Mouse (Mus musculus): ENCODE data around the gene Gm20721. TPM values are rescaled to one million over a fixed set of nuclear protein-coding genes. Genes with fewer than 3 reads are reported as not detected.
"Not testable (repeated sequence)": the region's sequence is repeated elsewhere in the genome, so short reads cannot be mapped to it uniquely, and the experiment has no call there.

Gm20721 gene
- total RNA-seq, 2 experiments from 2014 or later: 3.5 to 4.2 TPM

DNA sequence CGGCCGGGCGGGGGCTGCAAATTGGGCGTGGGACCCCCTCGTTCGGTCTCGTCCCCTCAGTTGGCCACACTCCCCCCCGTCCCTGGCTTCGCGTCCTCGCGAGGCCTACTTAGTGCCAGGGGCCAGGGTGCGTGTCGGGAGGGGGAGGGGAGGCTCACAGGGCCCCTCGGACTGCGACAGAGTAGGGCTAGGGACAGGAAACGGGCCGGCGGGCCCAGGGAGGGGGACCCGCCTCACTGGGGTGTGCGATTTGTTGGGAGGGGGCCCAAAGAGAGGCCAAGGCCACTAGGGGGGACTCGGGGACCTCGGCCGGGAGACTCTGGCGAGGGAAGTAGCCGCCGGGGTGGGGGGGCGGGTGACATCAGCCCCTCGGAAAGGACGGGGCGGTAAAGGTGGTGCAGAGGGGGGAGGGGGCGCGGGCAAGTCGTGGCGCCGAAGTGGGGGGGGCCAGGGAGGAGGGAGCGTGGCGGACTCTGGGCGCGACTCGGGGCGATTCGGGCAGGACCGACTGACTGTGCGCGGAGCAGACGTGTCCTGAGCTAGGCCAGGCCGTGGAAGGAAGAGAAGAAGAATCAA, 15.8 kb downstream of the Gm20721 start:
- DNase-seq: peak; percentile 81

DNA sequence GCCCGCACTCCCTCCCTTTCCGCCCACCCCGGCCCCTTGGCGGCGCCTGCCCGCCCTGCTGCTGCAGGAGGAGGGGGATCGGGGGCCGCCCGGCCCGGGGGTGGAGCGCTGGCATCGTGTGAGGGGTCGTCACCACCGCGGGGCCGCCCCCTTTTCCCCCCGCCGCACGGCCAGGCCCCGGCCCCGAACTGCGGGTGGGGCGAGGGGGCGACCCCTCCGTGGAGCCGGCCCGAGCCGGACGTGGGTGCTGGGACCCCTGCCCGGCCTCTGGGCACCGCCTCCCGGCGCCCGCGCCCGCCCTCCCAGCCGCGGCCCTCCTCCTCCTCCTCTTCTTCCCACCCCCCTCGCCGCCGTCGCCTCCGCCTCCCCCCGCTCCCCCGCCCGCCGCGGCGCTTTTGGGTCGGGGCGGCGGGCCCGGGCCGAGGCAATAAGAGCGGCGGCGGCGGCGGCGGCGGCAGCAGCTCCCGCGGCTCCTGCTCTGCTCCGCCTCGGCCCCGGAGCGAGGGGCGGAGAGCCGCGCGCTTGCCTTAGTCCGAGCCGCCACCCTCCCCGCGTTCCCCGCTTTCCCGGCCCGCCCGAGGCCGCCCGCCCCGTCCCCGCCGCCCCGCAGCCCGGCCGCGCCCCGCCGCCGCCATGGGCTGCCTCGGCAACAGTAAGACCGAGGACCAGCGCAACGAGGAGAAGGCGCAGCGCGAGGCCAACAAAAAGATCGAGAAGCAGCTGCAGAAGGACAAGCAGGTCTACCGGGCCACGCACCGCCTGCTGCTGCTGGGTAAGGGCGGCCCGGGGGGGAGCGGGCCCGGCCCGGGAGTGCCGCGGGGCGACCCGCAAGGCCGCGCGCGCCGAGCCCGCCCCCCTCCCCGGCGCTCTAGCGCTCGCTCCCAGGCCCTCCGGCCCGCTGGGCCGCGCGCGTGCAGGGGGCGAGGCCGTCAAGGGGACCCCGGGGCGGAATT, 16.6 kb downstream of the Gm20721 start:
- peak; percentile 90 for DNase-seq

DNA sequence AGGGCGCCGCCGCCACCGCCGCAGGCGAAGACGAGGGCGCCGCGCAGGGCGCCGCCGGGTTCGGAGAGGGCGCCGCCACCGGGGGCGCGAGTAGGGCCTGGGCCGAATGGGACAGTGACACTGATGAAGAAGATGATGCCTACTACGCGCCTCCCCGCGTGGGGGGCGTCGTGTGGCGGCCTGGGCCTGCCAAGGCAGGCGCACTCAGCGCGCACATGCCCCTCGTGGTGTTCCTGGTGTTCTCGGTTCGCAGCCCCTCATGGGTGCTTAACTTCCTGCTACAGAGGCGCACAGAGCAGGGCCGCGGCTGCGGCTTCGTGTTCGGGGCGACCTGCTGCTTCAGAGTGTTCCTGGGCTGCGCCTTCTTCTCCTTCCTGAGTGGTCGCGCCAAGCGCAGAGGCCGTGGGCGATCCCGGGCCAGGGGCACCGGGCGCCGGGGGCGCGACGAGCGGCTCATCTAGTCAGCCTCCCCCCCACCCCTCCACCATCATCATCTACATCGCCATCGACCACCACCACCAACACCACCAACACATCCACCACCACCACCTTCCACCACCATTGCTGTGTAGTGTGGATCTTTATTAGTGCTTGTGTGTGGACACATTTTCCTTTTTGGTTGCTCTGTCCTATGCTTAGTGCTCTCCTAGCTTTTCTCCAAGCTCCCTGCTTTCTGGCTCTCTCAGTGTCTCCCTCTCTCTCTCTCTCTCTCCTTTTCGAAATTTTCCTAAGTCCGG, 17.4 kb downstream of the Gm20721 start:
- DNase-seq: no peak

DNA sequence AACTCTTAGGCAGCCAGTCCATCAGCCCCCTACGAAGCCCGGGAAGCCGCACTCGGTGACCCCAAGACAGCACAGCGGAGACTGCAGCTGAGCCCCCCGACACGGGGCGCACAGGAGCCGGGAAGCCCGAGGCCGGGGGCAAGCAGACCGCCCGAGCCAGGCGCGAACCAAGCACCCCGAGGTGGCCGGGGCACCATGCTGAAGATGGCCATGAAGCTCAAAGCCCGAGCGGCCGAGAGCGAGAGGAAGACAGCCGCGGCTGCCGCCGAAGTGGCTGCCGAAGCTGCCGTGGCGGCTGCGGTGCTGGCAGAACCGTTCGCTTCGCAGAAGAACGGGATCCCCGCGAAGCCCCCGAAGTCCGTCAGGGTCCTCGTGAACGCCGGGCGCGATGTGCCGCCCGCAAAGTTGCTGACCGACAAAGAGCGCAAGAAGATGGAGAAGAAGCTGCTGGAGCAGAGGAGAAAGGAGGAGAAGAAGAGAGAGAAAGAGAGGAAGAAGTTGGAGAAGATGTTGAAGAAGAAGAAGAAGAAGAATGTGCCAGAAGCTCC, 18.1 kb downstream of the Gm20721 start:
- DNase-seq: no peak

DNA sequence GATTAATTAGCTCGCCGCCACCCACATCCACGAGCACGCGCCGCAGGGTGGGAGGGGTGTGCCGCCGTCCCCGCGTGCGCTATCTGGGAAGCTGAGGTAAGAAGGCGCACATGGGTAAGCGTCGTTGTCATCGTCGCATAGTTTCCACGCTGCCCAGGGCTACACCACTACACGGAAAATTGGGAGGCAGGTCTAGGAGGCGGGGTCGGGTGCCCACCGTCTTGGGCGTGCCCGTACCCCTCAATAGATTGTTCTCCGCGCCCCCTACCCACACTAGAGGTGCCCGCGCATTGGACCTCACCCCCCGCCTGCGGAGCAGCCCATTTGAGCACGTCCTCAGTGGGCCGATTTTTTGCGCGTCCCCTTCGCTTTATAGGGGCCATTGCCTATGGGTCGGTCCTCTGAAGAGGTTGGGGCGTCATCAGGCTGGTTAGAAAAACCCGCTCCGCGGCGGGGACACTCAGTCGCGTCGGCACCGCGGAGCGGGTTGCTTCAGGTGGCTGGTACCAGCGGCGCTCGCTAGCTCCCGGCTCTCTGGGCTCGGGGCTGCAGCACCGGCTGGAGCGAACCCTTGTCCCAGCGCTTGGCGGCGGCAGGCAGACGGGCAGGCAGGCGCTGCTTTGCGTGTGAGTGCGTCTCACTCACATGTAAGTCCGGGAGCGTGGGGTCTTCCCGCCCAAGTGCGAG, 19.1 kb downstream of the Gm20721 start:
- peak; percentile 57 for DNase-seq

DNA sequence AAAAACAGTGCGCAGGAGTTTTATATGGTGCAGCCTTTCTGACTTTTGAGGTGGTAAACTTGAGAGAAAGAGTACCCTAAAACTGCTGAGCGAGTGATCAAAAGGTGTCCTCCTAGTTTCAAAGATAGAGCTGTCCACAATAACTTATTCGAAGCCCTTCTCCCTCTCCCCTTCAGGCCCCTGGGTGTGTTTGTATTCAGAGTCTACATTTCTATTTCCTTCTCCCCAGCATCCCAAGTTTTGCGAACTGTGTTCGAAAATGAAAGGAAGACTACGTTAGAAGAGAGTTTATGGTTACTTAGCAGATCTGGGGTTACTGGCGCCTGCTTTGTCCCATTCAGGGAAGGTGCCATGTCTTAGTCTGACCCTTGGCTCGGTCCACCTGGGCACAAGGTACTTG, 20.0 kb downstream of the Gm20721 start:
- DNase-seq: no peak

DNA sequence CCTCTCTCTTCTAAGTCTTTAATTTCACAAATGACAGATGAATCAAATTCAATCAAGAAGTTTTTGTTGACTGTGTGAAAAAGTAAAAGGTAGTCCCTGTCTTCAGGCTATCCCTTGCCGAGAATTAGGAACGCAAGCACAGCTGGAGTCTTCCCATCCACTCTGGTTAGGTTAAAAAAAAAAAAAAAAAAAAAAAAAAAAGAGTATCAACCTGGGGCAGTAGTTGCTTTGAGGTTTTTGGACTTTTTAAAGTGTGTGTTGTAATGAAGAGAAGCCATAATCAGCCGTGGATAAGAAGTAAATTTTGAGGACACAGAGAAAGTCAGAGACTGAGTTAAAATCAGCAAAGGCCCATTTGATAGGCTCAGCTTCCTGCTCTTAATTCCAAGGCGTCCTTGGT, 20.5 kb downstream of the Gm20721 start:
- no peak for DNase-seq

DNA sequence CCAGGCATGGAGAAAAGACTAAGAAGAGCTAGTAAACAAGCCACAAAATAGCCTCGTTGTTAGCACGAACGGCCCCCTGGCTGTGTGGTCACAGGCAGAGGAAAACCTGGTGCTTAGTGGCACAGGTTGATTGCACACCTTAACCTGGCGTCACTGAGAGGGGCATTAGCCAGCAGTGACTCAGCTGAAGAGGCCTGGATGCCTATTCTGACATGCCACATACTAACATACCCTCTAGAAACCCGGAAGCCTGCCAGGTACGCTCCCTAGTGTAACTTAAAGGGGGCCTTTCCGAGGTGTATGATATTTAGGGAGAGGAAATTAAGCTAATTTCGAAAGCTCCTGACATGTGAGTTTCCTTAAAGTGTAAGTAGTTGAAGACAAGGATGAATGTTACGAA, 29.9 kb downstream of the Gm20721 start:
- no peak for DNase-seq

DNA sequence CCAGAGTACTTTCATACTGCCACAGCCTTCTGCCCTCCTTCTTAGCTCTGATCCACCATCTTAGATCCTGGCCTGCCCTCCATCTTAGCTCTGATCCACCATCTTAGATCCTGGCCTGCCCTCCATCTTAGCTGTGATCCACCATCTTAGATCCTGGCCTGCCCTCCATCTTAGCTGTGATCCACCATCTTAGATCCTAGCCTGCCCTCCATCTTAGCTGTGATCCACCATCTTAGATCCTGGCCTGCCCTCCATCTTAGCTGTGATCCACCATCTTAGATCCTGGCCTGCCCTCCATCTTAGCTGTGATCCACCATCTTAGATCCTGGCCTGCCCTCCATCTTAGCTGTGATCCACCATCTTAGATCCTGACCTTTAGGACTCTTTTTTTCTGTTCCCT, 31.1 kb downstream of the Gm20721 start:
- not testable (repeated sequence) for DNase-seq

DNA sequence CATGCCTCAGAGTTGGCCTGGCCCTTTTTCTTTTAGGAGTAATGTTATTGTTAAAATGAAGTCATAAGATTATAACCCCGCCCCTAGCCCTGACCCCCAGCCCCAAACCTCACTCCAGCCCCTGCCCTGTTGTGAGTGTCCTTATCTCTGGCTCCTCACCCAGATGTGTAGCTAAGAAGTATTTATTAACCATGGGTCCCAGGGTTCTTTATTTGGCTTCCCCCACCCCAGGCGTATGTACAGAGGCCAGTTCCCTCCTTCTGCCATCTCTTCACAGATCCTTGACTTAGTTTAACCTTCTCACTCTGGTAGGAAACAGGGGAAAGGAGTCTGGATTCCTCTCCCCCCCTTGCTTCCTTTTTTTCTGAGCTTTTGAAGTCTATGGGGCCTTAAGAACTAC, 33.9 kb downstream of the Gm20721 start:
- DNase-seq: no peak

DNA sequence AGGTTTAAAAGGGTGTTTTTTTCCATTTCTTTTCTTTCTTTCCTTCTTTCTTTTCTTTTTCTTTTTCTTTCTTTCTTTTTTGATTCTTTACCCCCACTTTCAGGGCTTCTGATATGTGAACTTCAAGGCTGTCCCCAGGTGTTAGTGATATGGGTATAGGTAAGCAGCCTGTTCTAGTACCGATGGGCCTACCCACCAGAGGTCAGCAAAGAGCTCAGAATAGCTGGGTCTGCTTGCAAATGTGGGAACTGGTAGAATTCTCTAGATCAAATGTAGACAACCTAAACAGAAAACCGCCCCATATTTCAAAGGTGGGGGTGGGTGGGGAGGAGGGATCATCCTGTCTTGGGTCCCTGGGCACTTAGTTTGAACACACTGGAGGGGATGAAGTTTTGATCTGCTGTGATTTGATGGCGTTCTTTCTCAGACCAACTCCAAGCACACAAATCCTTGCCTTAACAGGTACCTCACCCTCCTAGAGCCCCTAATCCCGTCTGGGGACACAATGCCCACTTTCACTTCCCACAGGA, 34.3 kb downstream of the Gm20721 start:
- peak; percentile 70 for DNase-seq

DNA sequence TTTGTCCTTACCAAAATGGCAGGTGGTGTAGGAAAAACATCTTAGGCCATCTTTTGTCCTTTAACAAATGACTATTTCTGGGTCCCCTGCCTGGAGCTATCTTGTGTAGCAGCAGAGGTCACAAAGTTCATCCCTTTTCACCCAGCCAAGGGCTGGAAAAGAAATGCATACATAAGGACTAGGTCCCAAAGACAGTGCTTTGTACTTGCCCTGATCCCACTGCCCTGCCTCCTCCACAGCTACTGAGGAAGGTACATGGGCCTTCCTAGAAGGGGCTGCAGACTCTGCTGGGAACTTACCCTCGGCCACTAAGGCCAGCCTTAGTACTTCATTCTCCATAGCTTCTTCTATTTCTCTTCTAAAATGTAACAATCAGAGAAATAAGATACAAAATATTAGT, 34.9 kb downstream of the Gm20721 start:
- DNase-seq: no peak

DNA sequence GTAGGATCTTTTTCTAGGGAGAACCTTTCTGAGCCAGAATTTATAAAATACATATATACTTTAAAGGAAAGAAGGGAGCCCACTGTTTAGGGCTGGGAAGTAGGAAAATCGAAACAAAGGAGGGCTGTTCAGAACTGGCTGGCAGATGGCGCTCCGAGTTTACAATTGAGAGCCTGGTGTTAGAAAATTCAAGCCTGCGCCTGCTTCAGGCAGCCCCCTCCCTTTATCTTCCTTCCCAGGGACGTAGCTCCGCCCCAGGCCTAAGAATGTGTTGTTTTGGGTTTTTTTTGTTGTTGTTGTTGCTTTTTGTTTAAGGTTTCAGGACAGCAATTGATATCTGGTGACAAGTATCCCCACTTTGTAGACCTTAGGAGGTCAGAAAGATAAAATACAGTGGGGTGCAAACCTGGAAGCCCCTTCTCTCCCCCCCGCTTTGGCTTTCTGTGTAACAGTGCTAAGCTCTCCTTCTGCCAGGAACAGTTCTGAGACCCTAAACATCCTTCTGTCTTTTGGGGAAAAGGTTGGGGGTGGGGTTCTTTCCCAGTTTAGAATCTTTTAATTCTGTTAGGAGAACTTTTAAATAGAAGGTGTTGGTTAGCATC, 35.5 kb downstream of the Gm20721 start:
- peak; percentile 46 for DNase-seq

DNA sequence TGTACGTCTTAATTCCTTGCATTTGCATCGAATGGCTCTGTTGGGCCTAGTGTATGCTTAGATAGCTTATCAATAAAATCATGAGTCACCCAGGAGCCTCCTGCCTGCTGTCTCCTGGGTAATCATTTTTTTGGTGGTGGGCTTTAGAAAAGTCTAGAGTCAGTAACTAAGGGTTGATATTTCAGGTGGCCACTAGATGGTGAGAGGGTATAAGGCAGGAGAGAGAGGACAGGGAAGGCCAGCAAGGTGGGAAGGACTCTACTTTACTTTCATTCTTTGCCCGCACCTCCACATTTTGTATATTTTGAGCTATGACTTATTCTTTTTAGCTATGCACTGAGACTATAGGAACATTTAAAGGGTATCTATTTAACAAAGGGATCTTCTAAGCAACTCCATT, 38.6 kb downstream of the Gm20721 start:
- DNase-seq: no peak

DNA sequence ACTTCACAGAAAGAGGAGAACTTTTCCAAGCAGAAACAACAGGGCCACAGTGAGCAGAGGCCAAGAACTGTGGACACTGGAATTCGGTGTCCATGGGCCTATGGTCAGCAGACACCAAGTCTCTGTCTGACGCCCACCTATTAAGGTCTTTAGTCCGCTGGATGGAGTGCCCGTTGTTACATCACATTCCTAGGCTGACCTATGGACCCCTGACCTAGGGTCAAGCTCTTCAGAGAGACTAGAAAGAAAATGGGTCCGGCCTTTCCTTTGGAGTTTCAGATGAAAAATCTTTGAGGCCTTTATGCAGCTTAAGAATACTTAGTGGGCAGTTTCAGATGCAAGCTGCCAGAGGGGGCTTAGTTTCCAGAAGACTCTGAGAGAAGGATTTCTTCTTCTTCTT, 40.9 kb downstream of the Gm20721 start:
- DNase-seq: no peak

DNA sequence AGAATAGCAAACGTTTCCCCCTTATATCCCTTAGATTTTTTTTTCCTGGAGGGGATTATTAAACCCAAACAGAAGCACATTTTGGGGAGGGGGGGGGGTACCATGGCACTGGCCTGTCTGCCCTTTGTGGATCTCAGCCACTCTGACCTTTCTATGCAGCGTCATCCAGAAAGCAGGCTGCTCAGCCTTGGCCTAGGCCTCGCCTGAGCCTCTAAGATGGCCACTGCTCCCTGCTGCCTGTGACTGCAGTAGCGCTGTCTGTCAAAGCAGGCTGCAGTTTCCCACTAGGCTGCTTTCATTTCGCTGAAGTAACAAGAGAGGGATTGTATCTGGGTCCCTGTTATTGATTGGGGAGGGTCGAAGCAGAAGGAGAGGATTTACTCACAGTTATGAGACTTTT, 44.0 kb downstream of the Gm20721 start:
- DNase-seq: no peak

DNA sequence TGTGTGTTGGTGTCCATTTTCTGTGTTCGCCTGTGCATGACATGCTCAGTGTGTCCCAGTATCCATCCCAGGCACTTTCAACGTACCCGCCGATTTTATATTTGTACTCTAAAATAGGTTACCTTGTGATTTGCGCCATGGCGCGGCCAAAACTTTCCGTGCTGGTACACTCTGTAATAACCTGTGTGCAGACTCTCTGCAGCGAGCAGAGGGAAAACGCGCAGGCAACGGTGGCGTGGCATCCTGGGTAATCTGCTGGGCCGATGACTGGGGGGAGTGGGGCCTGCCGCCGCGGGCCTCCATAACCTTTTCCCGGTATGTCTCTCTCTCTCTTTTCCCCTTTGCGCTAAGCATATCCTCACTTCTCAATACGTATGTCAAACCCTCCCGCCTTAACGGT, 45.8 kb downstream of the Gm20721 start:
- no peak for DNase-seq

DNA sequence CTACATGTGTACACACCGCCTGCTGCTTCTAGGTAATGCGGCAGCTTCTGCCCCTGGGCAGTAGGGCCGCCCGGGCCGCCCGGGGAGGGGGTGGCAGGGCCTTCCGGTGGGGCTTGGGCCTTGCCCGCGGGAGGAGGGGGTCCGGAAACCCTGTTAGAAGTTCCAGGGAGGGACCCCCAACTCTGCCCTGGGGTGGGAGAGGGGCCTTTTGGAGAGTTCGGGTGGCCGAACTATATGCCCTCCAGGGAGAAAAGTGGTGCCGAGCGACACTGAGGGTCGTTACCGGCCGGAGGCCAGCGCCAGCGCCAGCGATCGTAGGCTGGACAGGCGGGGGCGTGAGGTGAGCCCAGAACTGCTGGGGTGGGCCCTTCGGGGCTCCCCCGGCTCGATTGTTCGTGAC, 46.3 kb downstream of the Gm20721 start:
- no peak for DNase-seq

DNA sequence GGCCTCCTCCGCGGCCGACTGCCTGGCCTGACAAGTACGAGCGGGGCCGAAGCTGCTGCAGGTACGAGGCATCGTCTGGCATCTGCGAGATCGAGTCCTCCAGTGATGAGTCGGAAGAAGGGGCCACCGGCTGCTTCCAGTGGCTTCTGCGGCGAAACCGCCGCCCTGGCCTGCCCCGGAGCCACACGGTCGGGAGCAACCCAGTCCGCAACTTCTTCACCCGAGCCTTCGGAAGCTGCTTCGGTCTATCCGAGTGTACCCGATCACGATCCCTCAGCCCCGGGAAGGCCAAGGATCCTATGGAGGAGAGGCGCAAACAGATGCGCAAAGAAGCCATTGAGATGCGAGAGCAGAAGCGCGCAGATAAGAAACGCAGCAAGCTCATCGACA, 46.7 kb downstream of the Gm20721 start:
- no peak for DNase-seq

DNA sequence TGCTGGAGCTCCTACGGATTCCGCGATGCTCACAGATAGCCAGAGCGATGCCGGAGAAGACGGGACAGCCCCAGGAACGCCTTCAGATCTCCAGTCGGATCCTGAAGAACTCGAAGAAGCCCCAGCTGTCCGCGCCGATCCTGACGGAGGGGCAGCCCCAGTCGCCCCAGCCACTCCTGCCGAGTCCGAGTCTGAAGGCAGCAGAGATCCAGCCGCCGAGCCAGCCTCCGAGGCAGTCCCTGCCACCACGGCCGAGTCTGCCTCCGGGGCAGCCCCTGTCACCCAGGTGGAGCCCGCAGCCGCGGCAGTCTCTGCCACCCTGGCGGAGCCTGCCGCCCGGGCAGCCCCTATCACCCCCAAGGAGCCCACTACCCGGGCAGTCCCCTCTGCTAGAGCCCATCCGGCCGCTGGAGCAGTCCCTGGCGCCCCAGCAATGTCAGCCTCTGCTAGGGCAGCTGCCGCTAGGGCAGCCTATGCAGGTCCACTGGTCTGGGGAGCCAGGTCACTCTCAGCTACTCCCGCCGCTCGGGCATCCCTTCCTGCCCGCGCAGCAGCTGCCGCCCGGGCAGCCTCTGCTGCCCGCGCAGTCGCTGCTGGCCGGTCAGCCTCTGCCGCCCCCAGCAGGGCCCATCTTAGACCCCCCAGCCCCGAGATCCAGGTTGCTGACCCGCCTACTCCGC, 47.3 kb downstream of the Gm20721 start:
- no peak for DNase-seq

DNA sequence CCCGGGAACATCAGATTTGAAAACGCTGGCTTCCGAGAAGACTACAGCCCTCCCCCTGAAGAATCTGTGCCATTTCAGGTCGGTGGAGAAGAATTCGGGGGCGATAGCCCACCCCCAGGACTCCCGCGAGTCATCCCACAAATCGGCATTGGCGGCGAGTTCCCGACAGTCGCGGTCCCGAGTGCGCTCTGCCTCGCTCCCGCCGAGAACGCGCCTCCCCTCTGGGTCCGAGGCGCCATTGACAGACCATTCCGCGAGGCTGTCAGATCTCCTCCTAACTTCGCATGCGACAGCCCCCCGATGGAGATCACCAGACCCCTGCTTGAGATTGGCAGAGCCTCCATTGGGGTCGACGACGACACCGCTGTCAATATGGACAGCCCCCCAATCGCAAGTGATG, 48.0 kb downstream of the Gm20721 start:
- DNase-seq: no peak
